In the genomic region with DNA sequence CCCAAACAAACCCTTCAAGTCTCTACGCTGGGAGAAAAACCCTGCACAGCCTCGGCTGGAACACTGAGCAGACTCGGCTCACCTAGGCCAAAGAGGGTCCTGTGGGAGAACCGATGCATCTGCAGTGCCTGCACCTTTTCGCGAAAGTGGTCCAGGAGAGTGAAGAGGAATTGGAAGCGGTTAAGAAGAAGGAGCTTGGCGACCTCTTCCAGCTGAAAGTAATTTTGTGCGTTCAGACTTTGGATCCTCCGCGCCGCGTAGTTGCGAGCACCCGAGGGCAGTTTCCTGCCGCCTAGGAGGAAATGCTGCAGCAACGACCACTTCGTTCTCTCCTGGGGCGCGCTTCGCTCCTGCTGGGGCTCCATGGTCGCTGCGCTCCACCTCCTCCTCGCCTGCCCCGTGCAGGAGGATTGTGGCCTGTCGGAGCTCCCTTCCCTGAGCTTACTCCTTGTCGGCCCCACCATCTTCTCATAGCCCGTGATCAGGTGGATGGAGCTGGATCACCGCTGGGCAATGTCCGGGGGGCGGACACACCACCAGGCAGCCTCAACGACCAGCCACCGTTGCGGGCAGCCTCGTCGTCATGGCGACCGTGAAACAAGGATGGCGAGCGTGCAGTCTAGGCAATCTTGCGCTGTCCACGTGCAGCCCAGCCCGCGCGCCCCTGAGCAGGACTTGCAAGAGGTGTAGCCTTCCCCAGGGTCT, we compare ENCODE assay signal across 8 mouse cellular contexts. TPM values are rescaled to one million over a fixed set of nuclear protein-coding genes. Genes with fewer than 3 reads are reported as not detected.
DNase-seq lines count a peak whose midpoint lies in the region; ATAC-seq and TF ChIP-seq lines count a peak whose summit lies in the region.

A gene (minus strand): TSS at position 594 of the 705 bp plus-strand sequence.

- H3K9me3 ChIP-seq in forebrain, postnatal 0 days (ENCODE audit: low read length), result no peaks in the 10 kb centered on the region
- H3K9me3 ChIP-seq in intestine, embryonic 16.5 days (ENCODE audit: control insufficient read depth, low read length), result no peaks in the 10 kb centered on the region
- H3K9me3 ChIP-seq in liver, postnatal 0 days (ENCODE audit: low read length), result no peaks in the 10 kb centered on the region

- H3K4me3 ChIP-seq in forebrain, postnatal 0 days (ENCODE audit: low read depth, low read length), result peak within 1 kb of the TSS; percentile 46
- H3K4me3 ChIP-seq in intestine, embryonic 16.5 days (ENCODE audit: low read length), result peak within 1 kb of the TSS; percentile 46
- peak within 1 kb of the TSS; percentile 4; the same call in 1 of the 2 replicates for H3K4me3 ChIP-seq in liver, postnatal 0 days (ENCODE audit: low read depth, low read length)

- H3K9ac ChIP-seq in forebrain, postnatal 0 days, result peak within 1 kb of the TSS; percentile 52
- peak within 1 kb of the TSS; percentile 45; the same call in 1 of the 2 replicates for H3K9ac ChIP-seq in intestine, embryonic 16.5 days (ENCODE audit: low read depth, low read length)
- no peak within 1 kb of the TSS for H3K9ac ChIP-seq in liver, postnatal 0 days (replicated peaks)

- ATAC-seq in forebrain, postnatal 0 days, result peak; percentile 91
- ATAC-seq in intestine, embryonic 16.5 days, result peak; percentile 70
- ATAC-seq in liver, postnatal 0 days, result no peak

- 0 out of 2 replicates have a peak, but pooled peaks cover 4% of the 10 kb centered on the region for H3K4me1 ChIP-seq in forebrain, postnatal 0 days (ENCODE audit: insufficient read depth)
- no peaks in the 10 kb centered on the region for H3K4me1 ChIP-seq in intestine, embryonic 16.5 days (ENCODE audit: control insufficient read depth, insufficient read depth, low read length)
- 0 out of 2 replicates have a peak, but pooled peaks cover 6% of the 10 kb centered on the region for H3K4me1 ChIP-seq in liver, postnatal 0 days (ENCODE audit: insufficient read depth)

- H3K27me3 ChIP-seq in forebrain, postnatal 0 days (ENCODE audit: insufficient read depth, low read length), result no peaks in the 10 kb centered on the region
- peaks cover 4% of the 10 kb centered on the region; the same call in 1 of the 2 replicates for H3K27me3 ChIP-seq in intestine, embryonic 16.5 days (replicated peaks; ENCODE audit: control insufficient read depth, insufficient read depth, low read length)
- peaks cover 8% of the 10 kb centered on the region for H3K27me3 ChIP-seq in liver, postnatal 0 days (ENCODE audit: insufficient read depth, low read length)

- WGBS in forebrain, postnatal 0 days, result under 1% methylated on average over 45 of the region's 45 CpGs
- under 1% methylated on average over 45 of the region's 45 CpGs for WGBS in intestine, embryonic 16.5 days
- 3% methylated on average over 45 of the region's 45 CpGs for WGBS in liver, postnatal 0 days (ENCODE audit: insufficient replicate concordance)

- DNase-seq in cerebellum, postnatal 4 days (ENCODE audit: low spot score in 2 of 2), result peak; percentile 29 to 33
- DNase-seq in cerebellum, adult 8-10 months, result no peak
- peak; percentile 57 for DNase-seq in R1 (ENCODE audit: low read depth, low spot score)
- DNase-seq in forebrain, postnatal 0 days, result peak; percentile 66
- peak; percentile 15 for DNase-seq in liver, postnatal 0 days
- DNase-seq in right cerebral cortex, postnatal 4 days, result peak; percentile 58
- DNase-seq in thymus, postnatal 0 days (ENCODE audit: low spot score), result no peak

- TF ChIP-seq EP300 in liver, postnatal 0 days (IDR thresholded peaks at IDR 0.05; ENCODE audit: low read depth), result no peak

- H3K27ac ChIP-seq in forebrain, postnatal 0 days (ENCODE audit: low read depth, low read length), result no peak within 1 kb of the TSS
- no peak within 1 kb of the TSS for H3K27ac ChIP-seq in intestine, embryonic 16.5 days (ENCODE audit: low read length)
- H3K27ac ChIP-seq in liver, postnatal 0 days (ENCODE audit: low read depth), result no peak within 1 kb of the TSS

- peak within 1 kb of the TSS; percentile 97 for H3K4me2 ChIP-seq in forebrain, postnatal 0 days (ENCODE audit: low read depth)
- peak within 1 kb of the TSS; percentile 78 for H3K4me2 ChIP-seq in intestine, embryonic 16.5 days (ENCODE audit: low read depth, low read length)
- peak within 1 kb of the TSS; percentile 29 for H3K4me2 ChIP-seq in liver, postnatal 0 days (ENCODE audit: low read depth, low read length)

- no peaks in the 10 kb centered on the region for H3K36me3 ChIP-seq in forebrain, postnatal 0 days (ENCODE audit: insufficient read depth)
- no peaks in the 10 kb centered on the region for H3K36me3 ChIP-seq in intestine, embryonic 16.5 days (ENCODE audit: control insufficient read depth, insufficient read depth, low read length)
- no peaks in the 10 kb centered on the region for H3K36me3 ChIP-seq in liver, postnatal 0 days (replicated peaks; ENCODE audit: insufficient read depth, low read length)

- TF ChIP-seq CTCF in forebrain, postnatal 0 days (IDR thresholded peaks at IDR 0.05; ENCODE audit: low read depth), result peak; percentile 15; the same call in 1 of the 2 replicates
- no peak for TF ChIP-seq CTCF in liver, postnatal 0 days (IDR thresholded peaks at IDR 0.05; ENCODE audit: low read depth)

RNA-seq across cellular contexts. Expression of the gene that starts here (rescaled TPM):
- 0.62 and 0.71 TPM in 2 replicates for total RNA-seq in forebrain, postnatal 0 days (2014; rRNA removed)
- 0.59 and 0.85 TPM in 2 replicates for polyA plus RNA-seq in forebrain, postnatal 0 days (2015; fragmentation: Nextera tagmentation; extraction: Ambion mirVana)
- not detected in 2 replicates for polyA plus RNA-seq in intestine, embryonic 16.5 days (2015; fragmentation: Nextera tagmentation; extraction: Ambion mirVana)
- polyA plus RNA-seq in liver, postnatal 0 days (2015; fragmentation: Nextera tagmentation; extraction: Ambion mirVana), result 0.02 TPM in 1 of 2 replicates, not detected in the other
- polyA plus RNA-seq in thymus, postnatal 0 days (2015; fragmentation: Nextera tagmentation; extraction: Ambion mirVana), result 0.04 and 0.05 TPM in 2 replicates

Comparison
In these comparisons a context has a peak if more than half of its experiments do, and no peak if none do; other contexts are left out.
1. DNase-seq: peak in cerebellum, postnatal 4 days (2 of 2), R1 (single experiment) and right cerebral cortex, postnatal 4 days (single experiment); none in cerebellum, adult 8-10 months (single experiment) and thymus, postnatal 0 days (single experiment).
2. Peak in DNase-seq, ATAC-seq, H3K4me3 ChIP-seq, H3K9ac ChIP-seq and H3K4me2 ChIP-seq in forebrain, postnatal 0 days; RNA of the gene not detected or under 1 TPM.
3. Peak in ATAC-seq, H3K4me3 ChIP-seq, H3K9ac ChIP-seq and H3K4me2 ChIP-seq in intestine, embryonic 16.5 days; RNA of the gene not detected or under 1 TPM.
4. Peak in DNase-seq, H3K4me3 ChIP-seq and H3K4me2 ChIP-seq in liver, postnatal 0 days; RNA of the gene not detected or under 1 TPM.
5. H3K4me2 ChIP-seq: peak in every context shown above with its lines; median percentile 97 in forebrain, postnatal 0 days; 78 in intestine, embryonic 16.5 days; 29 in liver, postnatal 0 days.
6. Peak in every context shown above with its lines, with median percentiles within 50 percentile points of each other: H3K4me3 ChIP-seq.